Mouse (Mus musculus) MEL (cell line): ENCODE data around the gene Flvcr1.

Experiments used
- BHLHE40 ChIP-seq: IDR thresholded peaks from 2 replicates; pipeline ENCODE4 v1.6.1; 2012; ENCODE audit warnings: low read depth, mild to moderate bottlenecking, inconsistent platforms, low read length, improper control_type of control experiment, borderline replicate concordance
- CHD2 ChIP-seq: IDR thresholded peaks from 2 replicates; pipeline ENCODE4 v1.6.1; 2011; ENCODE audit warnings: low read length, improper control_type of control experiment
- CTCF ChIP-seq, 3 experiments: IDR thresholded peaks in 2 of 3; conservative IDR thresholded peaks in 1 of 3; 2 replicates each; pipeline ENCODE4 v1.5.1; 2011 to 2012; ENCODE audit warnings: low read length in 3 of 3, low read depth in 2 of 3, mild to moderate bottlenecking in 2 of 3, improper control_type of control experiment in 1 of 3, inconsistent platforms in 1 of 3, mixed read lengths in 1 of 3, moderate library complexity in 1 of 3; ENCODE audit not compliant: control insufficient read depth in 1 of 3, insufficient read depth in 1 of 3, poor library complexity in 1 of 3, severe bottlenecking in 1 of 3
- E2F4 ChIP-seq: IDR thresholded peaks from 2 replicates; pipeline ENCODE4 v1.6.1; 2011; ENCODE audit warnings: low read depth, low read length, improper control_type of control experiment, borderline replicate concordance
- ELF1 ChIP-seq: IDR thresholded peaks from 2 replicates; pipeline ENCODE4 v1.6.1; 2014; ENCODE audit warnings: low read depth, mild to moderate bottlenecking, inconsistent platforms, low read length, improper control_type of control experiment, moderate library complexity
- KAT2A ChIP-seq: conservative IDR thresholded peaks from 2 replicates; pipeline ENCODE4 v1.6.1; 2012; ENCODE audit warnings: low read depth, low read length, improper control_type of control experiment, inconsistent platforms
- MAX ChIP-seq: IDR thresholded peaks from 2 replicates; pipeline ENCODE4 v1.6.1; 2011; ENCODE audit warnings: low read length, improper control_type of control experiment
- MEF2A ChIP-seq: IDR thresholded peaks from 2 replicates; pipeline ENCODE4 v1.6.1; 2014; ENCODE audit warnings: low read depth, mild to moderate bottlenecking, inconsistent platforms, low read length, improper control_type of control experiment; ENCODE audit not compliant: poor library complexity, insufficient replicate concordance, severe bottlenecking; ENCODE audit errors: extremely low read depth
- TAL1 ChIP-seq: IDR thresholded peaks from 2 replicates; pipeline ENCODE4 v1.6.1; 2012; ENCODE audit warnings: mild to moderate bottlenecking, inconsistent platforms, low read length, moderate library complexity, mixed read lengths
- USF1 ChIP-seq: IDR thresholded peaks from 2 replicates; pipeline ENCODE4 v1.6.1; 2014; ENCODE audit warnings: low read depth, mild to moderate bottlenecking, inconsistent platforms, low read length, improper control_type of control experiment, moderate library complexity

- TF ChIP-seq CTCF (IDR thresholded peaks at IDR 0.05 in 2 of 3, conservative IDR thresholded peaks at IDR 0.05 in 1 of 3; ENCODE audit: control insufficient read depth in 1 of 3, insufficient read depth in 1 of 3, low read depth in 2 of 3, low read length in 3 of 3, poor library complexity in 1 of 3, severe bottlenecking in 1 of 3) = no peak
- TF ChIP-seq CHD2 = no peak
- TF ChIP-seq KAT2A = no peak; the same call in 1 of the 2 replicates
- TF ChIP-seq TAL1 = no peak
- no peak for TF ChIP-seq MEF2A
- no peak for TF ChIP-seq USF1
- TF ChIP-seq MAX = no peak; the same call in none of the 2 replicates
- TF ChIP-seq ELF1 = no peak
- TF ChIP-seq BHLHE40 = no peak
- TF ChIP-seq E2F4 = no peak
Observed at GRCm38 (mm10) chr1:191025016-191026012, 644 bp downstream of the Flvcr1 start.
